Mouse (Mus musculus): ENCODE data around the gene Tmem234.

Tmem234 gene

DNA sequence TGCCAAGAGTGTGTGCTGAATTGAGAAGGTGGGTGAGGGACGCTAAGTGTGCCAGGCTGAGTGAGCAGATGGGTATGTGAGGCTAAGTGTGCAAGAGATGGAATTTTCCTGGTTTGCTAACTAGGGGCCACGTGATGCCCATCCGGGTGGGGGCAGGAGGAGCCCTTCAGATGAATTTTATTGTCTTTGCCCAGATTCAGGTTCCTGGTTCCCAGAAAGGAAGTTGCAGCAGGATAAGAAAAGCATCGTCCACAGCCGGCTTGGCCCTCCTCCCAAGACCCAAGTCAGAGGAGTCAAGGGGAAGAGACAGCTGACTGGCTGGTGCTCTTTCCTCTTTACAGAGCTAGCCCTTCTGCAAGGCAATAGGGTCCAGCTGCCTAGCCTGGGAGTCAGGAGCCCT, 22.0 kb upstream of the Tmem234 start, which contains the start of gene Fam167b:
Gene Fam167b, minus strand, starts transcription at position 84 of the 400 bp plus-strand sequence.
- DNase-seq (ENCODE audit: low spot score in 2 of 2), result no peak

DNA sequence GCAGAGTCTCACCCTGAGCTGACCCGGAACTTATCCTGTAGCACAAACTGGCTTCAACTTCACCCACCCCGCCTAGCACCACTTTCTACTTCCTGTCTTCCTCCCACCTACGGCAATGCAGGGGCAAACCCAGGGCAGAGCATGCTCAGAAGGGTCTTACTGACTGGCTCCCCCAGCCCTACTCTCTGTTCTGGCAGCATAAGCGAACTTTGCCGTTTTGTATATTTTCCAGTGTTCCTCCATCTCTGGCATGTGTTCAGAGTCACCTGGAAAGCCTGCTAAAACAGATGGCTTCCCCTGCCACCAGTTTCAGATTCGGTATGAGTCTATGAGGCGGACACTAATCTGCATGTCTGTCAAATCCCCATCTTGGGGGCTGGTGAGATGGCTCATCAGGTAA, 20.1 kb upstream of the Tmem234 start:
- no peak for DNase-seq (ENCODE audit: low spot score in 2 of 2)

DNA sequence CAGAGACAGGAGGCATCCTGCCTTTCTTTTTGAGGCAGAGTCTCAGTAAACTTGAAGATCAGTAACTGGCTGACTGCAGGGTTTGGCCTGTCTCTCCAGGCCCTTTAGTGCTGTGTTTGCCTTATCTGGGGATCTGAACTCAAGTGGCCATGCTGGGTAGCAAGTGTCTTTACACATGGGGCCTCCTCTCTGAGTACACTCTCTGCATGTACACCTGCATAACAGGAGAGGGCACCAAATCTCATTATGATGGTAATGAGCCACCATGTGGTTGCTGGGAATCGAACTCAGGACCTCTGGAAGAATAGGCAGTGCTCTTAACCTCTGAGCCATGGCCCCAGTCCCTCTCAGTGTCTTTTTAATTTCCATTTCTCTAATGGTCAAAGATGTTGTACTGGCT, 18.2 kb upstream of the Tmem234 start:
- DNase-seq (ENCODE audit: low spot score in 2 of 2), result no peak

DNA sequence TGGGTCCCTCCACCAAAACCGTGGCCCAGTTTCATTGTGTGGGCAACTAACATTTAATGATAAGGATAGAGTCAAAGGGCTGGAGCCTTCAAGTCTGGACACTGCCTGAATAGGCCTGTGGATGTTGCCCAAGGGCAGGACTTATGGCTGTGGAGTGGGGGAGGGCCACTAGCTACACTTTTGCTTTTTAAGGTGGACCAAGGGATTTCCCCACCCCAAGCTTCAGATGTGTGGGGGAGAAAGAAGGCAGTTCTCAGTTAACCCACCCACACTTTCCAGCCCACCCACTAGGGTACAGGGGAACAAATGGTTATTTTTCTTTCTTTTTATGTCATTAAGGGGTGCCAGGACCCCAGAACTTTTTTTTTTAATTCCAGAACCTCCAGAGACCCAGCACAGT, 16.1 kb upstream of the Tmem234 start:
- no peak for DNase-seq (ENCODE audit: low spot score in 2 of 2)

DNA sequence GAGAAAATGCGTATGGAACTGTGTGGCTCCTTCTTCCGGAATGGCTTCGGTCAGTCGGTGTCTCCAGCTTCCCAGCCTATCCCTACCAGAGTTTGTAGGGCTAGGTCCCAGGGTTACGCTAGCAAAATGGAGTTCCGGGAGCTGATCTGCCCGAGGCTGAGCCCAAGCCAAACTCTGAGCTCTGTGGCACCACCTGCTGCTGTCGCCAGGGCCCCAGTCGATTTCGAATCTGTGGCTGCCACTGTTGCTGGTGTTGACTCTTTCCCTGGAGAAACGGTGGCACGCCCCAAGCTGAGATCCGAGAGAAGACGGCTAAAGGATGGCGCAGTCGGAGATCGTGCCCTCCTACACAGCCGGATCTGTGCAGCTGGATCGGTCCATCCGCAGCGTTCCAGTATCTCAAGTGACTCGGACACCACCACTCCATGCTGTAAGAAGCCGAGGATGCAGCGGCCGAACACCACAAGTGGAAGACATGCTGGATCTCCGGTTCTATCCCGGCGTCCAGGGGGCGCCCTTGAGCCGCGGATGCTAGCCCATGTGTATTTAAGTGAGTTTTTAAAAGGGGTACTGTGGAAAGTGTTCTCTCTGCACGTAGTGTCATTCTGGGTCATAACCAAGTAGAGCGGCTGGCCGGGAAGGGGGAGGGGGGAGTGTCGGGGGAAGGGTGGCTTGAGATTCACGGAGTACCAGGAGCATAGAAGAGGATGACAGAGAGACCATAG, 15.4 kb upstream of the Tmem234 start:
- peak; percentile 79 to 85 for DNase-seq (ENCODE audit: low spot score in 2 of 2)

DNA sequence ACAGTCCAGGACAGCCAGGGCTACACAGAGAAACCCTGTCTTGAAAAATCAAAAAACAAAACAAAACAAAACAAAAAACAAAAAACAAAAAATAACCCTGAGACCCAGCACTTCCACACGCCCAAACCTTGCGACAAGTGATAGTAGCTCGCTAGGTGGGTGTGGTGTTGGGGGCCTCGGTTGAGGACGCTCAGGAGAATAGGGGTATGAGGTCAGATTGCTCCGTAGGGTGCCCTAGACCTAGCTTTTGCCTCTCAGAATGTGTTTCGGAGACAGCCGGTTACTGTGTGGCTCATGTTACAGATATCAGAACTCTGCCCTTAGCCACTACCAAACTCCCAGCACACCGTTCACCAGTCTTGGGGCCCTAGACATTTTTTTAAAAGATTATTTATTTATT, 14.7 kb upstream of the Tmem234 start:
- DNase-seq (ENCODE audit: low spot score in 2 of 2), result no peak

DNA sequence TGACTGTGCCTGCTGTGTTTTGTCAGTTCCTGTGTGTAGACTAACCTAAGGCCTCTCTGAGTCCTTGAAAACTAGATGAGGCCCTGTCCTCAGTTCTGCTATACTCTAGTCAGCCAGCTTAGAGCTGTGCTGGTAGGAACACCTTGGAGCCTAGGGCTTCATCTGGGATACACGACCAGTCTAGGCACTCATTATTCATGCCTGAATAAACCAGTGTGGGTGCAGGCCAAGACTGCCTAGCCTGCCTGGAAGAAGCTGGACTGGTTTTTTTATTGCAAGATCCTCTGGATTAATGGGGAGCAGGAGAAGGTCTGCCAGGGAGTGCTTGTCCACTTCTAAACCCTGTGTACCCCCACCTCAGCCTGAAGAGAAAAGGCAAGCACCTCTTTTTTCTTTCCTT, 13.5 kb upstream of the Tmem234 start:
- DNase-seq (ENCODE audit: low spot score in 2 of 2), result no peak

DNA sequence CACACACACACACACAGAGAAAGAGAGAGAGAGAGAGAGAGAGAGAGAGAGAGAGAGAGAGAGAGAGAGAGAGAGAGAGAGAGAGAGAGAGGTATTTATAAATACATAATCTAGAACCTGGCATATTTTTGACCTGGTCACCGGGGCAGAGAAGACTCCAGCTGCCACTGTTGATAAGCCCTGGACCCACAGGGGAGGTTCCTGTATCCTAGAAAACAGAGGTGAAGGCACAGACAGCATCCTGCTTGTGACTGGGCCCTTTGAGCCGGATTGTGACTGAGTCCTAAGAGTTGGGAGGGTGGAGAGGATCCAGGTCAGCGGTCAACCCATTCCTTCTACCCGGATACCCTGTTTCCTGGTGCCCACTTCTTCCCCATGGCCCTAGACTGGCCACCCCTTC, 11.6 kb upstream of the Tmem234 start:
- no peak for DNase-seq (ENCODE audit: low spot score in 2 of 2)

DNA sequence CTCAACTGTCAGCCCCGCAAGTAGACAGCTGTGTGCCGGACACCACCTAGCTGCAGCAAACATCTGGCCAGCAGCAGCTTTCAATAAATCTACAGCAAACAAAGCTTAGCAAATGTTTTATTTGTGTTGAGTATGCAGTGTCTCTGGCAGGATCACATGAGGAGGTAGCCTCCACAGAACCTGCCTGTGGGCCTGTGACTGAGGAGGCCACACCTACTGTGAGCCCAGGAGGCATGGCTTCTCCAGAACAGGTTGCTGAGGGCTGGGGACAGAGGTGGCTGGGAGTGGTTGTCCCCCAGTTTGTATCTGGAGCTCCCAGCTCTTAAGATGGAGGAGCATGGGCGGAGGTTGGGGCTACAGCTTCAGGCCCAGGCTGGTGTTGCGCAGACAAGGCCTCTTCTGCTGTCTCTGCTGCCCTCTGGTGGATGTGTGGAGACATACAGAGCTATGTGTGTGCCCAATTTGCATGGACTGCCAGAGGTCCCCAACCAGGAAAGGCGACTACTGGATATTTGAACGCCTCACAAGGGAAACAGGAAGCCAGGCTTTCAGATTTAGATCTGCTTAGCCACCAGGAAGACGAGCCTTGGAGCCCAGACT, 8.1 kb downstream of the Tmem234 start:
- peak; percentile 70 to 82 for DNase-seq (ENCODE audit: low spot score in 2 of 2)

DNA sequence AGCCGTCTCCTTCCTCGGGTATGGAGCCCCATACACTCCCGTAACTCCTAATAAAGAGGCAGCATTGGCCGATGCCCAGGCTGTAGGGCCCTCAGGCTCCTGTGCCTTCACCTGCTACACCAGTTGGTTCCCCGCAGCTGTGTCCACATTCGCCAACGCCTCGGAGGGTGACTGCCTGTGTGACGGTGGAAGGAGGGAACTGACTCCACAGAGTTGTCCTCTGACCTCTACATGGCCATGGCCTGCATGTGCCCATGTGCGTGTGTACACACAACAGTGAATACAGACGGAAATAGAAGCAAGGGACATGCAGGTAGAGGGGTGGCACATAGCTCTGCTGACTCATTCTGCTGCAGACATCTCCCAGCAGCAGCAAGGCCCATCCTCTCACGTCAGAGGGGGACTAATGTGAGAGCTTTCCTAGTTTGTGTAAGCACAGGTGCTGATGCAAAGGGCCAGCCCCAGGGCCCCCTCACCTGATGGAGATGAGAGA, 8.7 kb downstream of the Tmem234 start:
- no peak for DNase-seq (ENCODE audit: low spot score in 2 of 2)

DNA sequence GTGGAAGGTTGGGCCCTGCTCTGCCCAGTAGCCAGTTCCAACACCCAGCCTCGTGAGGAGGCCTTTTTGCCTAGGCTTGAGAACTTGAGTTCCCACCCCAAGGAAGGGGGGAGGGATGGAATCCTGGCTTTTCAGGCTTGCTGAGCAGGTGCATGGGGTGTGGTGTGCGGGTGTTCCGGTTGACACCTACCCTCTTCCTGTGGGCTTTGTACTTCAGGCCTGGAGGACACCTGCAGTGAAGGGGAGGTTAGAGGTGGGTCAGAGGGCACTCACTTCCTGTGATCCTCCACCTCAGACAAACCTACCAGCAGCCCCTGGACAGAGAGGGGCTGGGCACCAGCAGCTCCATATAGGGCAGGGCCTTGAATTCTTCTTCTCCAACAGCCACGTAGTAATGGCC, 9.6 kb downstream of the Tmem234 start:
- no peak for DNase-seq (ENCODE audit: low spot score in 2 of 2)

DNA sequence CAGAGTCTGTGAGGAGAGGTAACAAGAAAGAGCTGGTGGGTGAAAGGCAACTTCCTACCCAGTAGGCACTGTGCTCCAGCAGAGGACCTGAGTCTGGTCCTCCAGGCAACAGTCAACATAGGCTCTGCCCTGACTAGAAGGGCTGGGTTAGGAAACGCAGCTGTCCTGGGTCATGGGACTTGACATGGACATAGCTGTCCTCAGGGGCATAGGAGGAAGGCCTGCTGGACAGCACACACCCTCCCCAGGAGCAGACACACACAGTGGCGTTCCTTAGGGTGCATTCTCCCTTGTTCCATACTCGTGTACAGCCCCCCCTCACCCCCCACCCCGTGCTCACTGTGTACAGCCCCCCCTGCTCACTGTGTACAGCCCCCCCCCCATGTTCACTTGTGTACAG, 10.0 kb downstream of the Tmem234 start:
- no peak for DNase-seq (ENCODE audit: low spot score in 2 of 2)

DNA sequence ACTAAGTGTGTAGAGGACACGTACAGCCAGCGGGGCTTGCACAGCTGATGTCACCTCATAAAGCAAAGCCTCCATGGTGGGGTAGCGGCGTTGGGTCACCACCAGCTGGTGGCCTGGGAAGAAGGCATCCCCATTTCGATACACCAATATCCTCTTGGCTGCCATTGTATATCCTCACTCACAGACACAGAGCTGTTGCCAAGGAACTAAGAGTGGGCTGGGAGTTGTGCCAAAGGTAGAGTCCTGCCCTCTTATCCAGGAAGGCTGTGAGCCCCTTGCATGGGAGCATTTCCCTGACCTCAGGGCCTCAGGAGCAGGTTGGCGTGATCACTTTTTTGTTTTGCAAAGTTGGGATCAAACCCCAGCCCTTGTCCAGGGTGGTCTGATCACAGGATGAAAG, 13.6 kb downstream of the Tmem234 start, which contains the start of gene Dcdc2b:
Gene Dcdc2b, minus strand, starts transcription at position 165 of the 400 bp plus-strand sequence.
- DNase-seq (ENCODE audit: low spot score in 2 of 2), result no peak

DNA sequence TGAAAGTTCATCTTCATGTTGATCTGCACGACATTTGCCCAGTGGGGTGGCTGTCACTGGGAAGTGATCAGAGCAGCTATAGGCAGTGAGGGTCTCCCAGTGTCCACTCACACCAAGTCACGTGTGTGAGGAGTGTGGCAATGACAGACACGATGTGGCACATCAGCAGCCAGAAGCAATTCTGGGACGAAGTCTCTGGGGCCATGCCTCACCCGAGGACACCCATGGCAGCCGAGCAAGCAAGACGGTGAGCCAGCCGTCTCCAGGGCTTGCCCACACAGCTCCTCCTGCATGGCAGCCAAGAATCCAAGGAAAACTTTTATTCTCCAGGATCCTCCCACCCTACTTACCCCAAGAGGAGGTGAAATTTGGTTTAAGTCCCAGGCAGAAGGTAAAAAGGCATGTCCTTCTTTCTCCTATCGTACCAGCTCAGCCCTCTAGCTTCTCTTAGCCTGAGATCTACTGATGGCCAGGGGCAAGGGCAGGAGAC, 15.4 kb downstream of the Tmem234 start:
- no peak for DNase-seq (ENCODE audit: low spot score in 2 of 2)

DNA sequence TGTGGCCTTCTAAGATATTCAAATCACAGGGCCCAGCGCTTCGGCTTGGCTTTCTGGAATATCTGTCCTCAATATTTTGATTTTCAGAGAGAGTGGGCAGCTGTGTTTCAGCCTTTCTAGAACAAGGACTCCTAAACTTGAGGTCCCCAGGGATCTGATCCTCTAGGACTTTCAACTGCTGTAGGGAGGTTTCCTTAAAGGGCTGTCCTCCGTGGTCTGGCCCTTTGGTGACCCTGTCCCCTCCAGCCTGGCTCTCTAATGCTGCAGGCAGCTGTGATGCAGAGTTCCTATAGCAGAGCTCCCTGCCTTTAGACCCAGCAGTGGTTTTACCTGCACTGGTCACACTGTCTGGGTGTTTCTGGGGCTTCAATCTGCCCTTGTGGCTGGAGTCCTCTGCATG, 16.2 kb downstream of the Tmem234 start:
- DNase-seq (ENCODE audit: low spot score in 2 of 2), result no peak

DNA sequence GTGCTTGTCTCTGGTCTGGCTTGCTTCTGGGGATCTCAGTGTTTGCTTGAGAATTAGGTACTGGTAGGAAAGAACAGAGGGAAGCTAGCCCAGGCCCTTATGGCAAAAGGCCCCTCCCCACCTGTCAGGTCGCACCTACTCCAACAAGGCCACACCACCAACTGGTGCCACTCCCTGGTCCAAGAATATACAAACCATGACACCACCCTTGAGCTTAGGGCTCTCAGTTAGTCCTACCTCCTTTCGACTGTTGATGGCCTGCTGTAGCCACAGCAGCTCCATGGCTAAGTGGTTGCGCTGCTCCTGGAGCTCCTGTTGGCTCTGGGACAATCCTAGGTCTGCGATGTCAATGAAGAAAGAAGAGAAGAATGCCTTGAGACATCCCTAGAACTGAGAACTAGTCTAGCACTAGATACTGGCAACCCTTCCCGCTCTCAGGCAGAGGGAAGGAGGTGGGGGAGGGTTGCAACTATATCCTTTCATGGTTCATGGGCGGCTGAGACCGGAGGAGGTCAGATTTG, 16.7 kb downstream of the Tmem234 start:
- DNase-seq (ENCODE audit: low spot score in 2 of 2), result no peak

DNA sequence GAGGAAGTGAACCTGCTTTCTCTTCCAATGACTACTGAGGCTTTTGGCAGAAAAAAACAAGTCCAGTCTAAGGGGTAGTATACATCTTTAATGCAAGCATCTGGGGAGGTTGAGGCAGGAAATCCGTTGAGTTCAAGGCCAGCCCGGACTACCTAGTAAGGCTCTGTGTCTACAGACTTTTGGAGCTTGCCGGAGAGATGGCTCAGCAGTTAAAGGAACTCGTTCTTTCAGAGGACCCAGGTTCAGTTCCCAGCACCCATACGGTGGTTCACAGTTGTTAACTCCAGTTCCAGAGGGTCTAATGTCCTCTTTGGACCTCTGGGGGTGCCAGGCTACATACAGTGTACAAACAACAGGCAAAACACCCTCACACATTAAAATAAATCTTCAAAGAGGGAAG, 17.6 kb downstream of the Tmem234 start:
- DNase-seq (ENCODE audit: low spot score in 2 of 2), result no peak

DNA sequence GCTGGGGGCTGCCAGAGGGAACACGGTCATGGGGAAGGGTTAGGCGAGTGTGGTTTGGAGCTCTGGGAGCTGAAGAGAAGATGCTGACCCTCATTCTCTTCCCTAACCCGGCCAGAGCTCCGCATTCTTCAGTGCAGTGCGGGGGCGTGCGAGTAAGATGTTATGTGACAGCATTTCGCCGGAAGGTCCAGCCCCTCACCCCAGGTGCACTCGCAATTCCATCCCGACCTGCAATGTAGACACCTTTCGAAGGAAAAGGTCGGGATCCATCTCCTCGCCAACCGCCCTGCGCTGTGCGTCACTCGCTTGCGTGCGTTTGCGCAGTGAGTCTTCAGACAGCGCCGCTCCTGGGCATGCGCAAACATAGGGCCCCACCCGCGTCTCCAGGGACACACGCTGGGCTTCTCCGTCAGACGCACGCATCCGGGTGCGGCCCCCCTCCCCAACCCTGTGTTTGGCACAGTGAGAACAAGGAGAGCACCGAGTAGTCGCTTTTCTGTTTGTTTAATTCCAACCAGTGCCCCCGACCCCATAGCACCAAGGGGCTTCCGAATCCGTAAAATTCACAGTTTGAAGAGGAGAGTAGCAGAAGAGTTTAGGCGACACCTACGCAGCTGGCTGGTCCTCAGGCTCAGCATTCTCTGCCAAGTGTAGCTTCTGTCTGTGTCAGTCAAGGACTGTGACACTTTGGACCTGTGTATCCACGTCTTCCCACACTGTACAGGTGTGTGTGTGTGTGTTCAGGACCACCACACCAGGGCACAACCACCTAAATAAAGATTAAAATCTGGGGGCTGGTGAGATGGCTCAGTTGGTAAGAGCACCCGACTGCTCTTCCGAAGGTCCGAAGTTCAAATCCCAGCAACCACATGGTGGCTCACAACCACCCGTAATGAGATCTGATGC, 18.6 kb downstream of the Tmem234 start, which contains the start of gene Iqcc:
Gene Iqcc, minus strand, starts transcription at position 314 of the 906 bp plus-strand sequence.
- DNase-seq (ENCODE audit: low spot score in 2 of 2), result peak; percentile 96 to 97

DNA sequence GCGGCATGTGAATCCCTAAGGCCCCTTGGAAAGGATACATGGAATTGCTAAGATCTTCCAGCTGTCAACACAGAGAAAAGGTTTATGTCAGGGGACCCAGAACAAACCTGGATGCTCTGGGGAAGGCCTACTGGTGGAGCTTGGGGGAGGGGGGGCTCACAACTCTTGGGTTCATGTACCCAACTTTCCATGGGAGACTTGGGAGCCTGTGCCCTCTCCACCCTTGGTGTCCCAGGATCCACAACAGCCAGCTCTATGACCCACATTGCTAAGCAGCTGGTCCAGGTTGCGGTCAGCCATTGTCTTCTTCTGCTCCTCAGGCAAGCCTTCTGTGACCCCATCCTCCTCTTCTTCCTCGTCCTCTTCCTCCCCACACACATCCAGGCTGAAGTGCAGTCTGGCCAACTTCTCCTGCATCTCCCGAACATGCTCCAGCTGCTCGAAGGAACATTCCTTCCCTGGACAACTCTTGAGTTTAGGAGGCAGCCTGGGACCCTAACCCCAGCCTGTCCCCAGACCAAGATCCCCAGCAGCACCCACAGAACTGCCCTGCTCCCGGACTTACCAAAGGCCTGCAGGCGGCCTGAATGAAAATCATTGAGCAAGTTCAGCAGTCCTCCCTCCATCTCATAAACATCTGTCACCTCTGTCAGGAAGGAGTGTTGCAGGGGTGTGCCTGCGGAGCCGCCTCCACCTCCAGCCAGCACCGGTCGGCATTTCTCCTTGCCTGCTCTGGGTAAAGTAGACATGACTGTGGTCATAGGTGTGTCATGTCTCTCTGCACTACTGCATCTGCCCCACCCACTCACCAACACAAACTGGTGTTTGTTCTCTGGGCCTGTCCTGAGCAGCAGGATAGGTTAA, 20.2 kb downstream of the Tmem234 start:
- DNase-seq (ENCODE audit: low spot score in 2 of 2), result no peak

DNA sequence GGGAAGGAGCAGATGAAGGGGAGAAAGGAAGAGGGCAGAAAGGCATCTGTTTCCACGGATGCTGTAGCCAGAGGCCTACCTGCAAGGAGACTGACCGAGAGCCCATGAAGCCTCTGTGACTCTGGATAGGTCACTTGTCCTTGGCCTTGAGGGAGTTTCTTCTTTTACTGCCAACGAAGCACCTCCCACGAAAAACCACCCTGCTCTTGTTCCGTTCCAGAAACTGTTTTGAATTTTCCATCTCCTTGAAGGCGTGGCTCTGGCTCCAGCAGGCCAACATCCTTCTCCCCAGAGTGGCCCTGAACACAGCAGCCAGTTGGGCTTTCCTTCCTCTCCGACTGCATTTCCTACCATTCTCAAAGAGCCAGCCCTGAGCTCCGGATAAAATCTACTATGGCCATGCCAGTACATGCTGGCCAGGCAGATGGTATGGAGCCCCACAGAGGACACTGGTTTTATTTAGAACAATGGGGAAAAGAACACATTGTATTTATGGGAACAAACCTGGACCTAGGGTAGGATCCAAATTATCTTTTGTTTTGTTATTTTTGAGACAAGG, 20.9 kb downstream of the Tmem234 start:
- DNase-seq (ENCODE audit: low spot score in 2 of 2), result no peak
